ENCODE assay signal across 8 mouse cellular contexts in genomic region chr8:85432168-85433016, GRCm38 (mm10). TPM values are rescaled to one million over a fixed set of nuclear protein-coding genes. Genes with fewer than 3 reads are reported as not detected.
DNase-seq lines count a peak whose midpoint lies in the region; ATAC-seq lines count a peak whose summit lies in the region.

TSS of gene 4921524J17Rik (minus strand) at chr8:85432833.

- DNase-seq in ZHBTc4 (ENCODE audit: low read depth, low spot score) = peak; percentile 99
- DNase-seq in gastrocnemius, adult 8-10 months (ENCODE audit: low spot score in 2 of 2) = peak; percentile 96 to 98
- peak; percentile 98 for DNase-seq in induced T-regulatory cell, adult 2 months (ENCODE audit: low read depth)
- DNase-seq in left cerebral cortex, adult 9 months (ENCODE audit: low spot score in 2 of 2) = peak; percentile 95 to 96
- peak; percentile 98 for DNase-seq in right cerebral cortex, postnatal 14 days
- peak; percentile 93 to 96 for DNase-seq in urinary bladder, postnatal 36 days (ENCODE audit: low spot score in 2 of 2)

- ATAC-seq in common myeloid progenitor, adult 5-6 weeks (replicated peaks; ENCODE audit: low read depth, poor library complexity, severe bottlenecking) = peak; percentile 95
- peak; percentile 95 for ATAC-seq in megakaryocyte progenitor cell, adult 5-6 weeks (replicated peaks; ENCODE audit: poor library complexity)

RNA-seq across cellular contexts. Expression of gene 4921524J17Rik, which starts in this region (rescaled TPM):
- 79.4 and 79.9 TPM in 2 replicates for total RNA-seq in common myeloid progenitor, adult 5-6 weeks (2017)
- 10 to 100 TPM in 2 of 4 experiments, 1 to 10 TPM in 2; 9.1 to 12.6 (median 10.2) TPM for total RNA-seq in gastrocnemius, adult 8-10 months (2022)
- total RNA-seq in megakaryocyte progenitor cell, adult 5-6 weeks (2015) = 33.6 and 42.2 TPM in 2 replicates
- 58.3 and 61.4 TPM in 2 replicates for total RNA-seq in megakaryocyte progenitor cell, adult 5-6 weeks (2017)

Comparison
In these comparisons a context has a peak if more than half of its experiments do, and no peak if none do; other contexts are left out.
1. Peak in every context shown above with its lines: DNase-seq and ATAC-seq.